8 mouse cellular contexts compared by ENCODE assay signal in genomic region chr6:34384110-34384661, GRCm38 (mm10). TPM values are rescaled to one million over a fixed set of nuclear protein-coding genes. Genes with fewer than 3 reads are reported as not detected.
DNase-seq lines count a peak whose midpoint lies in the region; ATAC-seq and TF ChIP-seq lines count a peak whose summit lies in the region.

TSS of gene Akr1b10 (plus strand) at chr6:34384218.

- peak; percentile 29 for DNase-seq in c-Kit-positive CD71-positive TER-119-positive erythroid progenitor cells, embryonic 14.5 days (ENCODE audit: low spot score)
- DNase-seq in heart, postnatal 0 days (ENCODE audit: low spot score), result peak; percentile 83
- peak; percentile 89 to 92 for DNase-seq in kidney, postnatal 36 days
- peak in 2 of 3 experiments; percentile 19 to 22 for DNase-seq in liver, embryonic 14.5 days (ENCODE audit: low read depth in 3 of 3, low spot score in 3 of 3)
- DNase-seq in neural tube, embryonic 10.5 days (ENCODE audit: extremely low spot score, low spot score), result peak; percentile 62
- DNase-seq in stomach, postnatal 0 days (ENCODE audit: low spot score), result peak; percentile 67

- 1% methylated on average over 17 of the region's 17 CpGs for WGBS in forebrain, embryonic 13.5 days
- WGBS in heart, postnatal 0 days, result under 1% methylated on average over 17 of the region's 17 CpGs
- under 1% methylated on average over 17 of the region's 17 CpGs for WGBS in liver, embryonic 14.5 days (ENCODE audit: insufficient replicate concordance)
- under 1% methylated on average over 17 of the region's 17 CpGs for WGBS in stomach, postnatal 0 days

- H3K9me3 ChIP-seq in ES-Bruce4 (replicated peaks; ENCODE audit: control insufficient read depth, insufficient read depth, low read length, poor library complexity, severe bottlenecking), result no peaks in the 10 kb centered on the region
- H3K9me3 ChIP-seq in forebrain, embryonic 13.5 days (replicated peaks), result no peaks in the 10 kb centered on the region
- no peaks in the 10 kb centered on the region for H3K9me3 ChIP-seq in heart, postnatal 0 days (replicated peaks; ENCODE audit: control insufficient read depth, low read length)
- H3K9me3 ChIP-seq in liver, embryonic 14.5 days (ENCODE audit: control insufficient read depth, low read length), result no peaks in the 10 kb centered on the region
- H3K9me3 ChIP-seq in stomach, postnatal 0 days (ENCODE audit: control insufficient read depth, low read length), result no peaks in the 10 kb centered on the region

- peak within 1 kb of the TSS; percentile 70 for H3K9ac ChIP-seq in ES-Bruce4 (ENCODE audit: low read depth, poor library complexity, severe bottlenecking)
- H3K9ac ChIP-seq in forebrain, embryonic 13.5 days, result peak within 1 kb of the TSS; percentile 50
- H3K9ac ChIP-seq in heart, postnatal 0 days (replicated peaks; ENCODE audit: low read depth, low read length), result peak within 1 kb of the TSS; percentile 61
- peak within 1 kb of the TSS; percentile 59 for H3K9ac ChIP-seq in liver, embryonic 14.5 days (replicated peaks)
- peak within 1 kb of the TSS; percentile 61 for H3K9ac ChIP-seq in stomach, postnatal 0 days (ENCODE audit: low read length)

- H3K36me3 ChIP-seq in ES-Bruce4 (ENCODE audit: control insufficient read depth, insufficient read depth, low read length, poor library complexity, severe bottlenecking), result peaks cover 2% of the 10 kb centered on the region
- H3K36me3 ChIP-seq in forebrain, embryonic 13.5 days (ENCODE audit: poor library complexity, severe bottlenecking), result no peaks in the 10 kb centered on the region
- peaks cover 18% of the 10 kb centered on the region for H3K36me3 ChIP-seq in heart, postnatal 0 days (replicated peaks; ENCODE audit: control insufficient read depth, insufficient read depth, low read length)
- H3K36me3 ChIP-seq in liver, embryonic 14.5 days (replicated peaks; ENCODE audit: control insufficient read depth, insufficient read depth, low read depth), result no peaks in the 10 kb centered on the region
- H3K36me3 ChIP-seq in stomach, postnatal 0 days (ENCODE audit: control insufficient read depth, insufficient read depth, low read length), result peaks cover 5% of the 10 kb centered on the region; the same call in 1 of the 2 replicates

- peak within 1 kb of the TSS; percentile 75 for H3K4me2 ChIP-seq in forebrain, embryonic 13.5 days
- peak within 1 kb of the TSS; percentile 94 for H3K4me2 ChIP-seq in heart, postnatal 0 days (ENCODE audit: low read depth, low read length)
- peak within 1 kb of the TSS; percentile 84 for H3K4me2 ChIP-seq in liver, embryonic 14.5 days (ENCODE audit: low read depth)
- peak within 1 kb of the TSS; percentile 86 for H3K4me2 ChIP-seq in stomach, postnatal 0 days (replicated peaks; ENCODE audit: low read depth)

- peak within 1 kb of the TSS; percentile 87 for H3K4me3 ChIP-seq in ES-Bruce4 (ENCODE audit: low read depth, low read length)
- peak within 1 kb of the TSS; percentile 42 for H3K4me3 ChIP-seq in forebrain, embryonic 13.5 days
- H3K4me3 ChIP-seq in heart, postnatal 0 days (ENCODE audit: low read depth, low read length), result peak within 1 kb of the TSS; percentile 66
- peak within 1 kb of the TSS; percentile 60 to 73 for H3K4me3 ChIP-seq in liver, embryonic 14.5 days (ENCODE audit: insufficient read depth in 1 of 2, low read depth in 2 of 2, low read length in 2 of 2)
- peak within 1 kb of the TSS; percentile 48 for H3K4me3 ChIP-seq in stomach, postnatal 0 days (ENCODE audit: low read depth, low read length)

- no peak for TF ChIP-seq POLR2A in ES-Bruce4 (IDR thresholded peaks at IDR 0.05; ENCODE audit: insufficient read depth, low read length)

- H3K27ac ChIP-seq in ES-Bruce4 (ENCODE audit: insufficient read depth, low read length), result peak within 1 kb of the TSS; percentile 48
- H3K27ac ChIP-seq in forebrain, embryonic 13.5 days, result no peak within 1 kb of the TSS
- H3K27ac ChIP-seq in heart, postnatal 0 days (ENCODE audit: low read depth), result peak within 1 kb of the TSS; percentile 89
- no peak within 1 kb of the TSS for H3K27ac ChIP-seq in liver, embryonic 14.5 days
- H3K27ac ChIP-seq in stomach, postnatal 0 days (replicated peaks), result peak within 1 kb of the TSS; percentile 67

- H3K4me1 ChIP-seq in ES-Bruce4 (ENCODE audit: control insufficient read depth, insufficient read depth, low read length), result no peaks in the 10 kb centered on the region
- H3K4me1 ChIP-seq in forebrain, embryonic 13.5 days, result peaks cover 14% of the 10 kb centered on the region
- H3K4me1 ChIP-seq in heart, postnatal 0 days (ENCODE audit: control insufficient read depth, insufficient read depth), result peaks cover 5% of the 10 kb centered on the region; the same call in 1 of the 2 replicates
- H3K4me1 ChIP-seq in liver, embryonic 14.5 days (replicated peaks; ENCODE audit: control insufficient read depth in 2 of 2, insufficient read depth in 2 of 2, low read length in 1 of 2), result peaks cover 0 to 1% of the 10 kb centered on the region in 2 experiments; a peak in 1 of 4 replicates
- no peaks in the 10 kb centered on the region for H3K4me1 ChIP-seq in stomach, postnatal 0 days (replicated peaks; ENCODE audit: control insufficient read depth, insufficient read depth)

- no peak for TF ChIP-seq CTCF in ES-Bruce4 (IDR thresholded peaks at IDR 0.05; ENCODE audit: low read depth, low read length)
- no peak for TF ChIP-seq CTCF in heart, postnatal 0 days (IDR thresholded peaks at IDR 0.05; ENCODE audit: low read depth)
- no peak for TF ChIP-seq CTCF in liver, embryonic 14.5 days (IDR thresholded peaks at IDR 0.05; ENCODE audit: low read depth)
- 0 out of 2 replicates have a peak, but pooled peaks have one; percentile 12 for TF ChIP-seq CTCF in stomach, postnatal 0 days (IDR thresholded peaks at IDR 0.05; ENCODE audit: low read depth)

- no peaks in the 10 kb centered on the region for H3K27me3 ChIP-seq in ES-Bruce4 (ENCODE audit: control insufficient read depth, insufficient read depth, low read length, poor library complexity, severe bottlenecking)
- no peaks in the 10 kb centered on the region for H3K27me3 ChIP-seq in forebrain, embryonic 13.5 days
- no peaks in the 10 kb centered on the region for H3K27me3 ChIP-seq in heart, postnatal 0 days (ENCODE audit: control insufficient read depth, insufficient read depth, low read length)
- H3K27me3 ChIP-seq in liver, embryonic 14.5 days (ENCODE audit: control insufficient read depth, insufficient read depth, low read length), result no peaks in the 10 kb centered on the region
- H3K27me3 ChIP-seq in stomach, postnatal 0 days (ENCODE audit: control insufficient read depth, insufficient read depth, low read length), result no peaks in the 10 kb centered on the region

- TF ChIP-seq EP300 in ES-Bruce4 (IDR thresholded peaks at IDR 0.05; ENCODE audit: insufficient read depth, low read depth, low read length), result no peak
- no peak for TF ChIP-seq EP300 in heart, postnatal 0 days (IDR thresholded peaks at IDR 0.05; ENCODE audit: low read depth)
- TF ChIP-seq EP300 in liver, embryonic 14.5 days (IDR thresholded peaks at IDR 0.05; ENCODE audit: low read depth), result no peak
- no peak for TF ChIP-seq EP300 in stomach, postnatal 0 days (optimal IDR thresholded peaks at IDR 0.05)

- ATAC-seq in forebrain, embryonic 13.5 days, result peak; percentile 72
- ATAC-seq in heart, postnatal 0 days (ENCODE audit: insufficient read depth, low read depth), result peak; percentile 93
- ATAC-seq in liver, embryonic 14.5 days (ENCODE audit: insufficient read depth), result peak; percentile 59
- peak; percentile 80 for ATAC-seq in stomach, postnatal 0 days (ENCODE audit: low FRiP score, low TSS enrichment)

RNA-seq across cellular contexts. Expression of gene Akr1b10, which starts in this region (rescaled TPM):
- 16.5 and 16.9 TPM in 2 replicates for polyA plus RNA-seq in ES-Bruce4 (2011; ENCODE audit: insufficient read depth, insufficient read length, low read depth, missing spikeins)
- 7.1 and 8.0 TPM in 2 replicates for polyA plus RNA-seq in forebrain, embryonic 13.5 days (2015; fragmentation: Nextera tagmentation; extraction: Ambion mirVana)
- total RNA-seq in heart, postnatal 0 days (2014; rRNA removed; ENCODE audit: low replicate concordance), result 58.1 and 67.8 TPM in 2 replicates
- 69.7 and 75.3 TPM in 2 replicates for polyA plus RNA-seq in heart, postnatal 0 days (2015; fragmentation: Nextera tagmentation; extraction: Ambion mirVana)
- polyA plus RNA-seq in liver, embryonic 14.5 days (2012; rRNA removed), result 4.6 and 5.1 TPM in 2 replicates
- 5.0 and 5.5 TPM in 2 replicates for polyA plus RNA-seq in liver, embryonic 14.5 days (2014; fragmentation: Nextera tagmentation; extraction: Ambion mirVana)
- polyA plus RNA-seq in stomach, postnatal 0 days (2015; fragmentation: Nextera tagmentation; extraction: Ambion mirVana), result 18.3 and 20.0 TPM in 2 replicates

Comparison
In these comparisons a context has a peak if more than half of its experiments do, and no peak if none do; other contexts are left out.
1. H3K27ac ChIP-seq: peak in ES-Bruce4 (single experiment), heart, postnatal 0 days (single experiment) and stomach, postnatal 0 days (single experiment); none in forebrain, embryonic 13.5 days (single experiment) and liver, embryonic 14.5 days (single experiment).
2. DNase-seq: peak in every context shown above with its lines; median percentile 90 in kidney, postnatal 36 days; 83 in heart, postnatal 0 days; 67 in stomach, postnatal 0 days; 62 in neural tube, embryonic 10.5 days; 29 in c-Kit-positive CD71-positive TER-119-positive erythroid progenitor cells, embryonic 14.5 days; 20 in liver, embryonic 14.5 days.
3. Peak in every context shown above with its lines, with median percentiles within 50 percentile points of each other: H3K4me3 ChIP-seq, H3K9ac ChIP-seq, ATAC-seq and H3K4me2 ChIP-seq.